Mouse (Mus musculus) limb, embryonic 13.5 days (tissue): ENCODE data around the gene Wdfy4. TPM values are rescaled to one million over a fixed set of nuclear protein-coding genes. Genes with fewer than 3 reads are reported as not detected.

Experiments used
- polyA plus RNA-seq: library from polyadenylated mRNA; unstranded; fragments of >200 nt; fragmentation: Nextera tagmentation; extraction: Ambion mirVana; gene quantifications from 2 replicates; pipeline ENCODE4 v1.2.1, GENCODE M21; 2015

The Wdfy4 gene
- polyA plus RNA-seq, 1 experiment from 2014 or later, result 0.23 TPM

Other genes starting within 250 kb of the Wdfy4 start
- 0.37 and 0.41 TPM in 2 replicates for gene Lrrc18, start 194.1 kb downstream of the Wdfy4 start, polyA plus RNA-seq
- gene Arhgap22, start 28.5 kb upstream of the Wdfy4 start, polyA plus RNA-seq, result 4.3 and 7.7 TPM in 2 replicates